Mouse (Mus musculus) forebrain, postnatal 0 days (tissue): ENCODE results near the gene Prr9. TPM values are rescaled to one million over a fixed set of nuclear protein-coding genes. Genes with fewer than 3 reads are reported as not detected.

Source experiments
- ATAC-seq: fragments of 200-750 bp; cut with Nextera tagmentation; 2 replicates; pipeline ENCODE4 v1.8.0; 2017; ENCODE audit warnings: mild to moderate bottlenecking, moderate library complexity
- DNase-seq: peaks from one replicate; pipeline ENCODE4 v3.0.0-alpha.2; 2015
- H3K27ac ChIP-seq: fragments of 300-500 bp; sonication (generic); 2 replicates; pipeline ENCODE4 v1.5.1; 2014; ENCODE audit warnings: low read depth, mild to moderate bottlenecking, antibody characterized with exemption, low read length, moderate library complexity, mixed read lengths
- H3K27me3 ChIP-seq: fragments of 300-500 bp; sonication (generic); 2 replicates; pipeline ENCODE4 v1.6.1; 2014; ENCODE audit warnings: mild to moderate bottlenecking, low read length, mixed read lengths; ENCODE audit not compliant: insufficient read depth
- H3K36me3 ChIP-seq: fragments of 300-500 bp; sonication (generic); 2 replicates; pipeline ENCODE4 v1.6.1; 2014; ENCODE audit warnings: mild to moderate bottlenecking, moderate library complexity; ENCODE audit not compliant: insufficient read depth
- H3K4me1 ChIP-seq: fragments of 300-500 bp; sonication (generic); 2 replicates; pipeline ENCODE4 v1.6.1; 2014; ENCODE audit warnings: antibody characterized with exemption; ENCODE audit not compliant: insufficient read depth
- H3K4me2 ChIP-seq: fragments of 300-500 bp; sonication (generic); 2 replicates; pipeline ENCODE4 v1.6.1; 2014; ENCODE audit warnings: low read depth, mild to moderate bottlenecking, moderate library complexity
- H3K4me3 ChIP-seq: fragments of 300-500 bp; sonication (generic); 2 replicates; pipeline ENCODE4 v1.5.1; 2014; ENCODE audit warnings: low read depth, low read length, mixed read lengths
- H3K9ac ChIP-seq: fragments of 300-500 bp; sonication (generic); 2 replicates; pipeline ENCODE4 v1.6.1; 2014; ENCODE audit warnings: mild to moderate bottlenecking
- H3K9me3 ChIP-seq: fragments of 300-500 bp; sonication (generic); 2 replicates; pipeline ENCODE4 v1.6.1; 2016; ENCODE audit warnings: low read length
- CTCF ChIP-seq: sonication (generic); IDR thresholded peaks from 2 replicates; pipeline ENCODE4 v1.5.1; 2016; ENCODE audit warnings: antibody characterized with exemption, control low read depth, low read depth
- WGBS: fragments of 180-500 bp; shearing (Covaris S2); extraction: QIAGEN DNeasy Blood & Tissue Kit; methylation state at CpG from one replicate; pipeline ENCODE4 v1.1.7; 2014; 5-methylcytosine and 5-hydroxymethylcytosine counted together
- polyA plus RNA-seq: library from polyadenylated mRNA; unstranded; fragments of >200 nt; fragmentation: Nextera tagmentation; extraction: Ambion mirVana; gene quantifications from 2 replicates; pipeline ENCODE4 v1.2.1, GENCODE M21; 2015
- total RNA-seq: library from RNA; depleted of rRNA; stranded (reverse); fragments of >200 nt; gene quantifications from 2 replicates; pipeline ENCODE4 v1.2.3, GENCODE M21; 2014; rRNA removed

Prr9 gene
- total and polyA plus RNA-seq, 2 experiments from 2014 or later, result 0.33 TPM; not detected in 1

- peak overlapping the region; percentile 88 for H3K4me2 ChIP-seq
- ATAC-seq, result peak; percentile 82
- WGBS, result 2% methylated on average over 78 of the region's 82 CpGs
- peak overlapping the region; percentile 73 for H3K4me3 ChIP-seq
- H3K27ac ChIP-seq, result peak overlapping the region; percentile 91
- H3K4me1 ChIP-seq, result no peaks in the 10 kb centered on the region
- H3K9ac ChIP-seq, result peak overlapping the region; percentile 82
- no peaks in the 10 kb centered on the region for H3K9me3 ChIP-seq
- H3K27me3 ChIP-seq, result peaks cover 6% of the 10 kb centered on the region
- DNase-seq, result peak; percentile 67
- H3K36me3 ChIP-seq, result no peaks in the 10 kb centered on the region
- TF ChIP-seq CTCF, result peak; percentile 51
These were observed 43.1 kb downstream of the Prr9 start for GRCm38 (mm10) chr3:92080462-92081284.

Other genes starting within 250 kb of the Prr9 start
- gene Pglyrp3, start 109.4 kb downstream of the Prr9 start, total RNA-seq, result not detected in 2 replicates
- not detected in 2 replicates for gene Pglyrp3, start 109.4 kb downstream of the Prr9 start, polyA plus RNA-seq
- gene Lor, start 40.8 kb downstream of the Prr9 start, total RNA-seq, result 1.8 and 2.0 TPM in 2 replicates
- 10.4 and 14.7 TPM in 2 replicates for gene Lor, start 40.8 kb downstream of the Prr9 start, polyA plus RNA-seq
- gene Lelp1, start 18.8 kb upstream of the Prr9 start, total RNA-seq, result not detected in 2 replicates
- gene Lelp1, start 18.8 kb upstream of the Prr9 start, polyA plus RNA-seq, result not detected in 2 replicates
- not detected in 2 replicates for gene Sprr2a1, start 91.9 kb upstream of the Prr9 start, total RNA-seq
- not detected in 2 replicates for gene Sprr2a1, start 91.9 kb upstream of the Prr9 start, polyA plus RNA-seq
- not detected in 2 replicates for gene Sprr2a2, start 92.0 kb upstream of the Prr9 start, total RNA-seq
- not detected in 2 replicates for gene Sprr2a2, start 92.0 kb upstream of the Prr9 start, polyA plus RNA-seq
- gene Sprr2a3, start 161.5 kb upstream of the Prr9 start, total RNA-seq, result not detected in 2 replicates
- gene Sprr2a3, start 161.5 kb upstream of the Prr9 start, polyA plus RNA-seq, result not detected in 2 replicates
- not detected in 2 replicates for gene Sprr2b, start 192.7 kb upstream of the Prr9 start, total RNA-seq
- gene Sprr2b, start 192.7 kb upstream of the Prr9 start, polyA plus RNA-seq, result not detected in 2 replicates
- gene Sprr2d, start 215.2 kb upstream of the Prr9 start, total RNA-seq, result not detected in 2 replicates
- not detected in 2 replicates for gene Sprr2d, start 215.2 kb upstream of the Prr9 start, polyA plus RNA-seq
- gene Sprr2e, start 228.2 kb upstream of the Prr9 start, total RNA-seq, result not detected in 2 replicates
- not detected in 2 replicates for gene Sprr2e, start 228.2 kb upstream of the Prr9 start, polyA plus RNA-seq
- not detected in 2 replicates for gene Sprr2f, start 241.2 kb upstream of the Prr9 start, total RNA-seq
- gene Sprr2f, start 241.2 kb upstream of the Prr9 start, polyA plus RNA-seq, result not detected in 2 replicates